Mouse (Mus musculus) spleen, adult 2 months (tissue): ENCODE measurements around the gene Oxsr1.

Experiments
- CTCF ChIP-seq: fragments of 200-500 bp; IDR thresholded peaks from 2 replicates; pipeline ENCODE4 v1.5.1; 2011; ENCODE audit warnings: mild to moderate bottlenecking, inconsistent platforms; ENCODE audit not compliant: insufficient read depth, insufficient read length, insufficient replicate concordance; ENCODE audit errors: extremely low read depth
- POLR2A ChIP-seq: fragments of 200-500 bp; IDR thresholded peaks from 2 replicates; pipeline ENCODE4 v1.6.1; 2011; ENCODE audit warnings: low read depth, low read length, inconsistent platforms

DNA sequence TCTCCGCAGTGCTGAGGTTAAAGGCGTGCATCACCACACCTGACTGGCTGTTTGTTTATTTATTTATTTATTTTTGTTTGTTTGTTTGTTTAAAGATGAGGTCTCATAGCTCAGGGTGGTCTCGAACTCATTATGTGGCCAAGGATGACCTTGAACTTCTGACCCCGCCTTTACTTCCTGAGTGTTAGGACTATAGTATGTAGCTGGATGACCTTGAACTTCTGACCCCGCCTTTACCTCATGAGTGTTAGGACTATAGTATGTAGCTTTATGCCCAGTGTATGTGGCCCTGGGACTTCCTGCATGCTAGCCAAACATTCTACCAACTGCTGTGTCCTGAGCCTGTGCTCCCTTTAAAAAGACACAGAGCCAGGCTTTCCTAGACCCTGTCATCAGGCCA lies 39.2 kb upstream of the Oxsr1 start:
- TF ChIP-seq POLR2A (no peak), CTCF (no peak)
